ENCODE assay signal across 8 mouse cellular contexts in genomic region chr1:190168761-190169671, GRCm38 (mm10). TPM values are rescaled to one million over a fixed set of nuclear protein-coding genes. Genes with fewer than 3 reads are reported as not detected.
DNase-seq lines count a peak whose midpoint lies in the region; ATAC-seq and TF ChIP-seq lines count a peak whose summit lies in the region.

No protein-coding gene starts in this region.

- peak overlapping the region; percentile 80 for H3K9ac ChIP-seq in forebrain, embryonic 14.5 days (ENCODE audit: low read length)
- H3K9ac ChIP-seq in intestine, postnatal 0 days (ENCODE audit: low read depth, low read length), result peak overlapping the region; percentile 22; the same call in 1 of the 2 replicates
- peak overlapping the region; percentile 72 for H3K9ac ChIP-seq in midbrain, embryonic 14.5 days (replicated peaks; ENCODE audit: low read length)

- no peak for TF ChIP-seq CTCF in intestine, postnatal 0 days (IDR thresholded peaks at IDR 0.05; ENCODE audit: low read depth)

- no peaks in the 10 kb centered on the region for H3K36me3 ChIP-seq in forebrain, embryonic 14.5 days (ENCODE audit: control insufficient read depth, insufficient read depth, low read length)
- no peaks in the 10 kb centered on the region for H3K36me3 ChIP-seq in intestine, postnatal 0 days (ENCODE audit: control insufficient read depth, insufficient read depth)
- no peaks in the 10 kb centered on the region for H3K36me3 ChIP-seq in midbrain, embryonic 14.5 days (ENCODE audit: control insufficient read depth, insufficient read depth, low read length)

- peaks cover 5% of the 10 kb centered on the region; the same call in 1 of the 2 replicates for H3K4me1 ChIP-seq in forebrain, embryonic 14.5 days (ENCODE audit: control insufficient read depth, insufficient read depth, low read length)
- H3K4me1 ChIP-seq in intestine, postnatal 0 days (replicated peaks; ENCODE audit: control insufficient read depth, insufficient read depth, low read length), result no peaks in the 10 kb centered on the region; the same call in 1 of the 2 replicates
- H3K4me1 ChIP-seq in midbrain, embryonic 14.5 days (ENCODE audit: control insufficient read depth, insufficient read depth, low read length), result peaks cover 18% of the 10 kb centered on the region

- peaks cover 21% of the 10 kb centered on the region for H3K27me3 ChIP-seq in forebrain, embryonic 14.5 days (replicated peaks; ENCODE audit: control insufficient read depth, insufficient read depth, low read length)
- H3K27me3 ChIP-seq in intestine, postnatal 0 days (replicated peaks; ENCODE audit: control insufficient read depth, insufficient read depth, low read length), result peaks cover 47% of the 10 kb centered on the region
- peaks cover 29% of the 10 kb centered on the region; the same call in 1 of the 2 replicates for H3K27me3 ChIP-seq in midbrain, embryonic 14.5 days (ENCODE audit: control insufficient read depth, insufficient read depth, low read length)

- peak; percentile 6; the same call in 1 of the 2 replicates for ATAC-seq in forebrain, embryonic 14.5 days
- ATAC-seq in intestine, postnatal 0 days, result no peak
- peak; percentile 24; the same call in 1 of the 2 replicates for ATAC-seq in midbrain, embryonic 14.5 days (ENCODE audit: low FRiP score, low TSS enrichment)
- ATAC-seq in activated CD4-positive, CD25-positive, alpha-beta regulatory T cell, adult 4 months, result no peak

- peak overlapping the region; percentile 82; the same call in 1 of the 2 replicates for H3K27ac ChIP-seq in forebrain, embryonic 14.5 days (ENCODE audit: low read depth, low read length)
- H3K27ac ChIP-seq in intestine, postnatal 0 days (ENCODE audit: low read depth, low read length), result no peak overlapping the region
- peak overlapping the region; percentile 89 for H3K27ac ChIP-seq in midbrain, embryonic 14.5 days (replicated peaks; ENCODE audit: low read depth, low read length)

- peak; percentile 59 to 88 for DNase-seq in adrenal gland, adult (ENCODE audit: inconsistent age in 2 of 2, low spot score in 1 of 2)
- no peak for DNase-seq in adrenal gland, adult 8-10 months
- peak; percentile 57 for DNase-seq in adrenal gland, postnatal 10 days
- peak; percentile 54 for DNase-seq in forebrain, embryonic 14.5 days (ENCODE audit: low spot score)
- DNase-seq in midbrain, embryonic 14.5 days, result peak; percentile 70
- no peak for DNase-seq in urinary bladder, postnatal 14 days (ENCODE audit: low spot score)

- H3K4me3 ChIP-seq in forebrain, embryonic 14.5 days (ENCODE audit: low read depth, low read length), result peak overlapping the region; percentile 58
- peak overlapping the region; percentile 69 for H3K4me3 ChIP-seq in intestine, postnatal 0 days (ENCODE audit: low read depth, low read length)
- peak overlapping the region; percentile 66 for H3K4me3 ChIP-seq in midbrain, embryonic 14.5 days (replicated peaks; ENCODE audit: low read depth, low read length)

- H3K9me3 ChIP-seq in forebrain, embryonic 14.5 days (replicated peaks; ENCODE audit: control insufficient read depth, low read length), result no peaks in the 10 kb centered on the region
- H3K9me3 ChIP-seq in intestine, postnatal 0 days (ENCODE audit: control insufficient read depth), result no peaks in the 10 kb centered on the region
- no peaks in the 10 kb centered on the region for H3K9me3 ChIP-seq in midbrain, embryonic 14.5 days (ENCODE audit: control insufficient read depth, low read length)

- H3K4me2 ChIP-seq in forebrain, embryonic 14.5 days (ENCODE audit: low read length), result peak overlapping the region; percentile 88
- H3K4me2 ChIP-seq in intestine, postnatal 0 days (replicated peaks; ENCODE audit: low read depth), result peak overlapping the region; percentile 99
- peak overlapping the region; percentile 91 for H3K4me2 ChIP-seq in midbrain, embryonic 14.5 days (ENCODE audit: low read length)

- 1% methylated on average over 51 of the region's 51 CpGs for WGBS in forebrain, embryonic 14.5 days
- under 1% methylated on average over 51 of the region's 51 CpGs for WGBS in intestine, postnatal 0 days
- WGBS in midbrain, embryonic 14.5 days, result under 1% methylated on average over 51 of the region's 51 CpGs

RNA-seq across cellular contexts. Expression of gene Prox1, which starts 1.5 kb away (rescaled TPM):
- 10 to 100 TPM; 41.1 to 45.5 (median 44.9) TPM for total RNA-seq in adrenal gland, adult 8-10 months (2022)
- total RNA-seq in adrenal gland, postnatal 10 days (2021), result 10 to 100 TPM; 25.6 to 31.7 TPM
- polyA plus RNA-seq in forebrain, embryonic 14.5 days (2014; fragmentation: Nextera tagmentation; extraction: Ambion mirVana), result 10.2 and 12.8 TPM in 2 replicates
- 1.4 and 1.5 TPM in 2 replicates for polyA plus RNA-seq in intestine, postnatal 0 days (2015; fragmentation: Nextera tagmentation; extraction: Ambion mirVana)
- polyA plus RNA-seq in midbrain, embryonic 14.5 days (2014; fragmentation: Nextera tagmentation; extraction: Ambion mirVana), result 7.8 and 10.7 TPM in 2 replicates
- polyA plus RNA-seq in activated CD4-positive, CD25-positive, alpha-beta regulatory T cell, adult 4 months (2017; shearing (Covaris generic)), result under 1 TPM in 1 of 2 experiments, not detected in 1; 0.05 TPM

Comparison
In these comparisons a context has a peak if more than half of its experiments do, and no peak if none do; other contexts are left out.
1. DNase-seq: peak in adrenal gland, adult (2 of 2), adrenal gland, postnatal 10 days (single experiment), forebrain, embryonic 14.5 days (single experiment) and midbrain, embryonic 14.5 days (single experiment); none in adrenal gland, adult 8-10 months (single experiment) and urinary bladder, postnatal 14 days (single experiment).
2. ATAC-seq: peak in forebrain, embryonic 14.5 days (single experiment) and midbrain, embryonic 14.5 days (single experiment); none in intestine, postnatal 0 days (single experiment) and activated CD4-positive, CD25-positive, alpha-beta regulatory T cell, adult 4 months (single experiment).
3. H3K9ac ChIP-seq: peak in every context shown above with its lines; median percentile 80 in forebrain, embryonic 14.5 days; 72 in midbrain, embryonic 14.5 days; 22 in intestine, postnatal 0 days.
4. Peak in every context shown above with its lines, with median percentiles within 50 percentile points of each other: H3K4me2 ChIP-seq and H3K4me3 ChIP-seq.